Mouse (Mus musculus): ENCODE results near the gene Kcnma1.

- TF ChIP-seq POLR2A (IDR thresholded peaks at IDR 0.05; ENCODE audit: control insufficient read depth, low read depth, low read length): no peak
- no peak for TF ChIP-seq CTCF (IDR thresholded peaks at IDR 0.05; ENCODE audit: control insufficient read depth, insufficient read depth, insufficient replicate concordance, low read depth, low read length)
Observed at GRCm38 (mm10) chr14:24036208-24036535, 21.9 kb upstream of the Kcnma1 start.

Data from testis, adult 2 months (tissue).